Mouse (Mus musculus): ENCODE measurements around the gene F3. TPM values are rescaled to one million over a fixed set of nuclear protein-coding genes. Genes with fewer than 3 reads are reported as not detected.
"Not testable (repeated sequence)": the region's sequence is repeated elsewhere in the genome, so short reads cannot be mapped to it uniquely, and the experiment has no call there.

The F3 gene
- polyA plus RNA-seq, 1 experiment from 2014 or later: 25.7 TPM

- no peak for ATAC-seq (ENCODE audit: low read depth)
Observed at GRCm38 (mm10) chr3:121737901-121738300, 14.6 kb downstream of the F3 start.

GRCm38 (mm10) chr3:121738742-121739342 lies 15.5 kb downstream of the F3 start:
- ATAC-seq (ENCODE audit: low read depth) (no peak), DNase-seq (ENCODE audit: low spot score) (no peak)
- Histone ChIP-seq H3K4me2 (ENCODE audit: low read depth, low read length) (no peak overlapping the region), H3K27ac (replicated peaks; ENCODE audit: low read depth, low read length) (no peak overlapping the region), H3K4me3 (ENCODE audit: low read depth, low read length) (no peak overlapping the region), H3K9me3 (ENCODE audit: control insufficient read depth, low read length) (no peaks in the 10 kb centered on the region), H3K4me1 (ENCODE audit: control insufficient read depth, insufficient read depth, low read length) (0 out of 2 replicates have a peak, but pooled peaks cover 4% of the 10 kb centered on the region), H3K36me3 (ENCODE audit: control insufficient read depth, insufficient read depth, low read length) (no peaks in the 10 kb centered on the region; the same call in 1 of the 2 replicates), H3K9ac (ENCODE audit: low read depth, low read length) (no peak overlapping the region), H3K27me3 (replicated peaks; ENCODE audit: control insufficient read depth, insufficient read depth, low read length) (no peaks in the 10 kb centered on the region)
- 65% methylated on average over 9 of the region's 9 CpGs for WGBS

More at GRCm38 (mm10) chr3:121737901-121738300, 14.6 kb downstream of the F3 start:
- no peak for DNase-seq (ENCODE audit: low spot score)
- Histone ChIP-seq H3K9ac (ENCODE audit: low read depth, low read length) (no peak overlapping the region), H3K36me3 (ENCODE audit: control insufficient read depth, insufficient read depth, low read length) (no peaks in the 10 kb centered on the region; the same call in 1 of the 2 replicates), H3K9me3 (ENCODE audit: control insufficient read depth, low read length) (no peaks in the 10 kb centered on the region), H3K4me3 (ENCODE audit: low read depth, low read length) (no peak overlapping the region), H3K27ac (replicated peaks; ENCODE audit: low read depth, low read length) (no peak overlapping the region), H3K4me1 (ENCODE audit: control insufficient read depth, insufficient read depth, low read length) (0 out of 2 replicates have a peak, but pooled peaks cover 4% of the 10 kb centered on the region), H3K27me3 (replicated peaks; ENCODE audit: control insufficient read depth, insufficient read depth, low read length) (no peaks in the 10 kb centered on the region), H3K4me2 (ENCODE audit: low read depth, low read length) (no peak overlapping the region)
- WGBS: 76% methylated on average over 2 of the region's 2 CpGs

- Histone ChIP-seq H3K27ac (replicated peaks; ENCODE audit: low read depth, low read length) (no peak overlapping the region), H3K9ac (ENCODE audit: low read depth, low read length) (no peak overlapping the region), H3K4me3 (ENCODE audit: low read depth, low read length) (no peak overlapping the region), H3K4me2 (ENCODE audit: low read depth, low read length) (no peak overlapping the region), H3K4me1 (ENCODE audit: control insufficient read depth, insufficient read depth, low read length) (0 out of 2 replicates have a peak, but pooled peaks cover 4% of the 10 kb centered on the region), H3K27me3 (replicated peaks; ENCODE audit: control insufficient read depth, insufficient read depth, low read length) (no peaks in the 10 kb centered on the region), H3K36me3 (ENCODE audit: control insufficient read depth, insufficient read depth, low read length) (no peaks in the 10 kb centered on the region), H3K9me3 (ENCODE audit: control insufficient read depth, low read length) (no peaks in the 10 kb centered on the region)
- WGBS: 49% methylated on average over 17 of the region's 17 CpGs
- ATAC-seq (ENCODE audit: low read depth): no peak
- DNase-seq (ENCODE audit: low spot score): no peak
Observed at GRCm38 (mm10) chr3:121739489-121740213, 16.3 kb downstream of the F3 start.

GRCm38 (mm10) chr3:121741186-121741848 lies 18.0 kb downstream of the F3 start:
- not testable (repeated sequence) for DNase-seq (ENCODE audit: low spot score); H3K4me2 ChIP-seq (ENCODE audit: low read depth, low read length); H3K4me1 ChIP-seq (ENCODE audit: control insufficient read depth, insufficient read depth, low read length); H3K27me3 ChIP-seq (replicated peaks; ENCODE audit: control insufficient read depth, insufficient read depth, low read length); H3K9ac ChIP-seq (ENCODE audit: low read depth, low read length); H3K4me3 ChIP-seq (ENCODE audit: low read depth, low read length); H3K9me3 ChIP-seq (ENCODE audit: control insufficient read depth, low read length); H3K27ac ChIP-seq (replicated peaks; ENCODE audit: low read depth, low read length); ATAC-seq (ENCODE audit: low read depth); H3K36me3 ChIP-seq (ENCODE audit: control insufficient read depth, insufficient read depth, low read length)
- WGBS: 84% methylated on average over 4 of the region's 4 CpGs

- not testable (repeated sequence) for H3K4me2 ChIP-seq (ENCODE audit: low read depth, low read length); H3K9ac ChIP-seq (ENCODE audit: low read depth, low read length); ATAC-seq (ENCODE audit: low read depth); H3K27me3 ChIP-seq (replicated peaks; ENCODE audit: control insufficient read depth, insufficient read depth, low read length); H3K4me1 ChIP-seq (ENCODE audit: control insufficient read depth, insufficient read depth, low read length); H3K9me3 ChIP-seq (ENCODE audit: control insufficient read depth, low read length); H3K4me3 ChIP-seq (ENCODE audit: low read depth, low read length)
- DNase-seq (ENCODE audit: low spot score): peak; percentile 21
- peak overlapping the region; percentile 28; the same call in 1 of the 2 replicates for H3K27ac ChIP-seq (replicated peaks; ENCODE audit: low read depth, low read length)
- WGBS: 74% methylated on average over 10 of the region's 10 CpGs
- H3K36me3 ChIP-seq (ENCODE audit: control insufficient read depth, insufficient read depth, low read length): peaks cover 12% of the 10 kb centered on the region
Observed at GRCm38 (mm10) chr3:121754319-121755090, 31.2 kb downstream of the F3 start.

- no peak overlapping the region for H3K9ac ChIP-seq (ENCODE audit: low read depth, low read length)
Observed at GRCm38 (mm10) chr3:121755152-121755551, 31.8 kb downstream of the F3 start.

GRCm38 (mm10) chr3:121758373-121758772 lies 35.0 kb downstream of the F3 start:
- Histone ChIP-seq H3K4me2 (ENCODE audit: low read depth, low read length) (no peak overlapping the region), H3K4me3 (ENCODE audit: low read depth, low read length) (no peak overlapping the region), H3K27ac (replicated peaks; ENCODE audit: low read depth, low read length) (no peak overlapping the region), H3K27me3 (replicated peaks; ENCODE audit: control insufficient read depth, insufficient read depth, low read length) (no peaks in the 10 kb centered on the region), H3K9me3 (ENCODE audit: control insufficient read depth, low read length) (no peaks in the 10 kb centered on the region), H3K4me1 (ENCODE audit: control insufficient read depth, insufficient read depth, low read length) (no peaks in the 10 kb centered on the region), H3K36me3 (ENCODE audit: control insufficient read depth, insufficient read depth, low read length) (peaks cover 36% of the 10 kb centered on the region), H3K9ac (ENCODE audit: low read depth, low read length) (no peak overlapping the region)
- DNase-seq (ENCODE audit: low spot score) (no peak), ATAC-seq (ENCODE audit: low read depth) (no peak)
- 59% methylated on average over 7 of the region's 7 CpGs for WGBS

More at GRCm38 (mm10) chr3:121755152-121755551, 31.8 kb downstream of the F3 start:
- ATAC-seq (ENCODE audit: low read depth) (peak; percentile 41; the same call in 1 of the 2 replicates), DNase-seq (ENCODE audit: low spot score) (peak; percentile 53)
- H3K4me3 ChIP-seq (ENCODE audit: low read depth, low read length): no peak overlapping the region
- H3K27me3 ChIP-seq (replicated peaks; ENCODE audit: control insufficient read depth, insufficient read depth, low read length): no peaks in the 10 kb centered on the region
- H3K27ac ChIP-seq (replicated peaks; ENCODE audit: low read depth, low read length): peak overlapping the region; percentile 28; the same call in 1 of the 2 replicates
- WGBS: 25% methylated on average over 3 of the region's 3 CpGs
- no peaks in the 10 kb centered on the region for H3K9me3 ChIP-seq (ENCODE audit: control insufficient read depth, low read length)
- no peak overlapping the region for H3K4me2 ChIP-seq (ENCODE audit: low read depth, low read length)
- peaks cover 17% of the 10 kb centered on the region for H3K36me3 ChIP-seq (ENCODE audit: control insufficient read depth, insufficient read depth, low read length)
- no peaks in the 10 kb centered on the region for H3K4me1 ChIP-seq (ENCODE audit: control insufficient read depth, insufficient read depth, low read length)

Data from embryonic facial prominence, embryonic 14.5 days (tissue).